Mouse (Mus musculus): ENCODE data around the gene Anks1. TPM values are rescaled to one million over a fixed set of nuclear protein-coding genes. Genes with fewer than 3 reads are reported as not detected.

The Anks1 gene
- total and polyA plus RNA-seq, 3 experiments, result 6.6 to 13.3 (median 9.6) TPM

DNA sequence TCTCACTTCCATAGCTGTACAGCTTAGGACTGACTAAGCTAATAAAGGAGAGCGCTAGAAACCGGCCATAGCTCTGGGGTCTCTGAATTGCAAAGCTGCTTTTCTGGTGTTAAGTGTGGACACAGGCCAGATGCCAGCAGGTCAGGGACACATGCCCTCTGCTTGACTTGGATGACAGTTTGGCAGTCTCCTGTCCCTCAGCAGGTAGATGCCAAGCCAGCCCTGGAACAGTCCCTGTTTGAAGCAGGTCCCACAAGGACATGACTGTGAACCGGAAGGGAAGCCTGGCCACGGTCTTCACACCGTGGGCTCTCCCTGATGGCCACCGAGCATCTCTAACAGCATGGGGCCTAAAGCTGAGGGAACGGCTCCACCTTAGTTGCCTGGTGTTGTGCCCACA, 153.6 kb downstream of the Anks1 start:
- Histone ChIP-seq H3K4me3 (ENCODE audit: low read depth, low read length) (no peak overlapping the region), H3K4me1 (ENCODE audit: insufficient read depth, low read depth, low read length) (no peaks in the 10 kb centered on the region), H3K27me3 (ENCODE audit: insufficient read depth, low read length) (peaks cover 9% of the 10 kb centered on the region; the same call in 1 of the 2 replicates), H3K36me3 (replicated peaks) (peaks cover 38% of the 10 kb centered on the region), H3K9me3 (replicated peaks) (no peaks in the 10 kb centered on the region)
- ATAC-seq (ENCODE audit: extremely low read depth, insufficient number of reproducible peaks, low FRiP score, poor library complexity, severe bottlenecking) (no peak), DNase-seq (ENCODE audit: low spot score) (no peak)
- TF ChIP-seq CTCF (IDR thresholded peaks at IDR 0.05; ENCODE audit: low read depth, low read length), result no peak
- TF ChIP-seq TAL1 (conservative IDR thresholded peaks at IDR 0.05; ENCODE audit: low read depth, low read length), result no peak
- no peak for TF ChIP-seq GATA1 (IDR thresholded peaks at IDR 0.05; ENCODE audit: borderline replicate concordance, low read length)
- TF ChIP-seq GATA2 (IDR thresholded peaks at IDR 0.05; ENCODE audit: borderline replicate concordance, low read depth, low read length), result no peak
- TF ChIP-seq POLR2AphosphoS5 (IDR thresholded peaks at IDR 0.05; ENCODE audit: insufficient replicate concordance, low read depth, low read length), result no peak

DNA sequence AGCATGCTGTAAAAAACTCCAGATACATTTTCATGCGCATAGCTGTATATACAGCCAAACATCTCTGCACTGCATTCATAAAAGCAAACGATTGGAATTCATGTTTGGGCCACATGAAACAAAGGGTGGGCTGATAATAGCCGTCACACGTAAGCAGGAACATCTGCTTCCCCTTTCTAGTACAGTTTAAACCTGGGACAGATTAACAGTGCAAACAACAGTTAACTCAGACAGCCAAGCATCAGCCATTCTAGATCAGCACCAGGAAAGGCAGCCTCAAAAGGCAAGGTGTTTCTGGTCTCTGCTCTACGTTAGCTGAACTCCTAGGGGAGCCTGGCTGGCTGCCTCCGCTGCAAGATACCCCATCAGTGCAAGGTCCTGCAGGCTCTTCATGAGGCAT, 154.1 kb downstream of the Anks1 start:
- DNase-seq (ENCODE audit: low spot score), result no peak
- Histone ChIP-seq H3K27me3 (ENCODE audit: insufficient read depth, low read length) (peaks cover 12% of the 10 kb centered on the region; the same call in 1 of the 2 replicates), H3K36me3 (replicated peaks) (peaks cover 35% of the 10 kb centered on the region), H3K9me3 (replicated peaks) (no peaks in the 10 kb centered on the region), H3K4me1 (ENCODE audit: insufficient read depth, low read depth, low read length) (no peaks in the 10 kb centered on the region), H3K4me3 (ENCODE audit: low read depth, low read length) (no peak overlapping the region)
- no peak for TF ChIP-seq GATA1 (IDR thresholded peaks at IDR 0.05; ENCODE audit: borderline replicate concordance, low read length)
- no peak for TF ChIP-seq GATA2 (IDR thresholded peaks at IDR 0.05; ENCODE audit: borderline replicate concordance, low read depth, low read length)
- no peak for TF ChIP-seq POLR2AphosphoS5 (IDR thresholded peaks at IDR 0.05; ENCODE audit: insufficient replicate concordance, low read depth, low read length)
- no peak for TF ChIP-seq TAL1 (conservative IDR thresholded peaks at IDR 0.05; ENCODE audit: low read depth, low read length)
- TF ChIP-seq CTCF (IDR thresholded peaks at IDR 0.05; ENCODE audit: low read depth, low read length), result no peak
- no peak for ATAC-seq (ENCODE audit: extremely low read depth, insufficient number of reproducible peaks, low FRiP score, poor library complexity, severe bottlenecking)

DNA sequence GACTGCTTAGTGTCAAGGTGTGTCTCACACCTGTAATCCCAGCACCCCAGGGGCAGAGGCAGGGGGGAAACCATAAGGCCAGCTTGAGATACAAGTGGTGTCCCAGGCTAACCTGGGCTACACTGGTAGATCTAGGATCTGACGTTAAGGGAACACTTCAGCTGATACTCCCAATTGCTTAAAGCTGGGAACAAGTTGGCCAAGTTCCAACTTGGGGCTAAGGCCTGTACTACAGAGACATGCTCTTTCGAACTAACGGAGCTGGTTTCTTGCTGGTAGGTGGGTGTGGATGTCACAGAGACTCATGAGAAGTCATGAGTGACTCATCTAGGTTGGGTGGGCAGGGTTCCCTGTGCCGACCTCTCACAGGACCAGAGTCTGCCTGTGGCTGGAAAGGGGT, 158.2 kb downstream of the Anks1 start:
- no peaks in the 10 kb centered on the region for H3K36me3 ChIP-seq (replicated peaks)
- ATAC-seq (ENCODE audit: extremely low read depth, insufficient number of reproducible peaks, low FRiP score, poor library complexity, severe bottlenecking), result no peak

DNA sequence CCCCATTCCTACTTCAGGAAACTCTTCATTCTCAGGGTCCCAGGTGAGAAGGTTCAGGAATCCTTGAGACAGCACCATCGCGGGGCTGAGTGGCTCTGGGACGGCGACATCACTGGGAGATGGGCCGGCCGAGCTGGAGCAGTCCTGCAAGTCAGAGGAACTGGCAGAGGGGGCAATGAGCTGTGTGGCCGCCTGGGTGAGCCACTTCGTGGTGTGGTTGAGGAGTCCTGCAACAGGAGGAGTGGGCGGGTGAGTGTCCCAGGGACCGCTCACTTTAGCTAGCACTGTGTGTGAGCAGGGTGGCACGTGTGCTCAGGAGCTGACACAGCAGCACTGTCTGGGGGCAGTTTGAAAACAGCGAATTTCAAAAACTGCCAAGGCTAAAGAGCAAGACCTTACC, 160.3 kb downstream of the Anks1 start:
- TF ChIP-seq TAL1 (conservative IDR thresholded peaks at IDR 0.05; ENCODE audit: low read depth, low read length) (no peak), GATA1 (IDR thresholded peaks at IDR 0.05; ENCODE audit: borderline replicate concordance, low read length) (no peak), GATA2 (IDR thresholded peaks at IDR 0.05; ENCODE audit: borderline replicate concordance, low read depth, low read length) (no peak), CTCF (IDR thresholded peaks at IDR 0.05; ENCODE audit: low read depth, low read length) (no peak), POLR2AphosphoS5 (IDR thresholded peaks at IDR 0.05; ENCODE audit: insufficient replicate concordance, low read depth, low read length) (no peak)
- Histone ChIP-seq H3K36me3 (replicated peaks) (no peaks in the 10 kb centered on the region), H3K4me3 (ENCODE audit: low read depth, low read length) (no peak overlapping the region), H3K4me1 (ENCODE audit: insufficient read depth, low read depth, low read length) (no peaks in the 10 kb centered on the region), H3K9me3 (replicated peaks) (no peaks in the 10 kb centered on the region), H3K27me3 (ENCODE audit: insufficient read depth, low read length) (peaks cover 31% of the 10 kb centered on the region)
- no peak for DNase-seq (ENCODE audit: low spot score)
- ATAC-seq (ENCODE audit: extremely low read depth, insufficient number of reproducible peaks, low FRiP score, poor library complexity, severe bottlenecking), result no peak

More for the DNA sequence above, 158.2 kb downstream of the Anks1 start:
- TF ChIP-seq POLR2AphosphoS5 (IDR thresholded peaks at IDR 0.05; ENCODE audit: insufficient replicate concordance, low read depth, low read length), result no peak
- TF ChIP-seq TAL1 (conservative IDR thresholded peaks at IDR 0.05; ENCODE audit: low read depth, low read length), result no peak
- TF ChIP-seq GATA1 (IDR thresholded peaks at IDR 0.05; ENCODE audit: borderline replicate concordance, low read length), result no peak
- no peak for TF ChIP-seq GATA2 (IDR thresholded peaks at IDR 0.05; ENCODE audit: borderline replicate concordance, low read depth, low read length)
- TF ChIP-seq CTCF (IDR thresholded peaks at IDR 0.05; ENCODE audit: low read depth, low read length), result no peak
- no peak for DNase-seq (ENCODE audit: low spot score)
- Histone ChIP-seq H3K27me3 (ENCODE audit: insufficient read depth, low read length) (peaks cover 26% of the 10 kb centered on the region; the same call in 1 of the 2 replicates), H3K9me3 (replicated peaks) (no peaks in the 10 kb centered on the region), H3K4me1 (ENCODE audit: insufficient read depth, low read depth, low read length) (no peaks in the 10 kb centered on the region), H3K4me3 (ENCODE audit: low read depth, low read length) (no peak overlapping the region)

DNA sequence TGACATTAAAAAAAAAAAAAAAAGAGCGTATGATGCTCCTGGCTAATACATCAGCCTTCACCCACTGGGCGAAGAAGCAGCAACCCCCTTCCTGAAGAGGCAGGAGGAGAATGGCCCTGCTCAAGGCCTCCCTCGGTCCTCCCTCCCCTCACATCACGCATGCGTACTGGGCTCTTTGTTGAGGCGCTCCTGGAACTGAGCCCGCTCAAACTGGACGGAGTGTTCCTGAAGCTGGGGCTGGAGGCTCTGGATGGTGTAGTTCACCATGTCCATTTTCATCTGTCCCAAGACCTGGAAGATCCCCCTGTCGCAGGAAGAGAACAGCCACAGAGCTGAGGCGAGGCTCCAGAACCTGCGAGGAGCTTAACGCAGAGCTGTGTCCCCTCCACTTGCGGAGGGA, 161.2 kb downstream of the Anks1 start:
- H3K4me3 ChIP-seq (ENCODE audit: low read depth, low read length), result no peak overlapping the region
- no peaks in the 10 kb centered on the region for H3K36me3 ChIP-seq (replicated peaks)
- no peak for TF ChIP-seq TAL1 (conservative IDR thresholded peaks at IDR 0.05; ENCODE audit: low read depth, low read length)
- TF ChIP-seq CTCF (IDR thresholded peaks at IDR 0.05; ENCODE audit: low read depth, low read length), result no peak
- no peak for TF ChIP-seq GATA1 (IDR thresholded peaks at IDR 0.05; ENCODE audit: borderline replicate concordance, low read length)
- no peak for TF ChIP-seq GATA2 (IDR thresholded peaks at IDR 0.05; ENCODE audit: borderline replicate concordance, low read depth, low read length)
- no peak for TF ChIP-seq POLR2AphosphoS5 (IDR thresholded peaks at IDR 0.05; ENCODE audit: insufficient replicate concordance, low read depth, low read length)
- peaks cover 35% of the 10 kb centered on the region for H3K27me3 ChIP-seq (ENCODE audit: insufficient read depth, low read length)
- H3K4me1 ChIP-seq (ENCODE audit: insufficient read depth, low read depth, low read length), result no peaks in the 10 kb centered on the region
- DNase-seq (ENCODE audit: low spot score) (no peak), ATAC-seq (ENCODE audit: extremely low read depth, insufficient number of reproducible peaks, low FRiP score, poor library complexity, severe bottlenecking) (no peak)
- no peaks in the 10 kb centered on the region for H3K9me3 ChIP-seq (replicated peaks)

DNA sequence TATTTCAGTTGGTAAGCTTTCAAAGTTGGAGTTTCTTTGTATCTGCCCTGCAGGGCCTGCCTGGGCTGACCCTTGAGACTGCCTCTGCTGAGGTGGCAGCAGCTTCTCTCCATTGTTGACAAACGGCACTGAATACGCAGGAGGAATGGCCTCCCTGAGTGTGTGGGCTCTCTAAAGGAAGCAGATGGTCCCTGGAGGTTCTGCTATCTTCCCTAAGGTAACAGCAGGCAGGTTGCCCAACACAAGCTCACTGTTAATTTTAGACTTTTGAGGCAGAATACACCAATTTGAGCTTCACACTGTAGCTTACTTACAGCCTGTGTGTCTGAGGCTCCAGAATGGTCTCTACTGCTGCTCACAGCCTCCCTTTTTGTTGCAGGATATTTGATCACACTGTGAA, 163.6 kb downstream of the Anks1 start:
- DNase-seq (ENCODE audit: low spot score) (no peak), ATAC-seq (ENCODE audit: extremely low read depth, insufficient number of reproducible peaks, low FRiP score, poor library complexity, severe bottlenecking) (no peak)
- Histone ChIP-seq H3K4me1 (ENCODE audit: insufficient read depth, low read depth, low read length) (no peaks in the 10 kb centered on the region), H3K9me3 (replicated peaks) (no peaks in the 10 kb centered on the region), H3K27me3 (ENCODE audit: insufficient read depth, low read length) (peaks cover 25% of the 10 kb centered on the region), H3K36me3 (replicated peaks) (no peaks in the 10 kb centered on the region), H3K4me3 (ENCODE audit: low read depth, low read length) (no peak overlapping the region)
- no peak for TF ChIP-seq GATA1 (IDR thresholded peaks at IDR 0.05; ENCODE audit: borderline replicate concordance, low read length)

DNA sequence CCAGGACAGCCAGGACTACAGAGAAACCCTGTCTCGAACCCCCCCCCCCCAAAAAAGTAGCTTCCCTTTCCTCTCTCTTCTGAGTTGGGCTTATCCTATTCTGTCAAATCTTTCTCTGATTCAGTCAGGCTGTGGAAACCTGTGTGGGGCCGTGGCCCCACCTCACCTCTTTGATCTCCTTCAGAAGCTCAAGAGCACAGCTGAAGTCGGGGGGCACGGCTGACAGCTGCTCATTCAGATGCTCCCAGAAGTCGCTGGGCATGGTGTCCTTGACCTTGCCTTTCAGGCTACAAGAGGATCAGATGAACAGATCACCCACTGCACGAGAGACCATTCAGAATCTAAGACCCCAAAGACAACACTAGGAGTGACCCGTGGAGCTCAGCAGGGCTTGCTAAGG, 165.4 kb downstream of the Anks1 start:
- DNase-seq (ENCODE audit: low spot score), result no peak
- no peaks in the 10 kb centered on the region for H3K9me3 ChIP-seq (replicated peaks)
- TF ChIP-seq GATA2 (IDR thresholded peaks at IDR 0.05; ENCODE audit: borderline replicate concordance, low read depth, low read length) (no peak), TAL1 (conservative IDR thresholded peaks at IDR 0.05; ENCODE audit: low read depth, low read length) (no peak), GATA1 (IDR thresholded peaks at IDR 0.05; ENCODE audit: borderline replicate concordance, low read length) (no peak), CTCF (IDR thresholded peaks at IDR 0.05; ENCODE audit: low read depth, low read length) (no peak), POLR2AphosphoS5 (IDR thresholded peaks at IDR 0.05; ENCODE audit: insufficient replicate concordance, low read depth, low read length) (no peak)
- H3K36me3 ChIP-seq (replicated peaks), result no peaks in the 10 kb centered on the region
- H3K4me3 ChIP-seq (ENCODE audit: low read depth, low read length), result no peak overlapping the region
- no peak for ATAC-seq (ENCODE audit: extremely low read depth, insufficient number of reproducible peaks, low FRiP score, poor library complexity, severe bottlenecking)
- H3K4me1 ChIP-seq (ENCODE audit: insufficient read depth, low read depth, low read length), result no peaks in the 10 kb centered on the region
- H3K27me3 ChIP-seq (ENCODE audit: insufficient read depth, low read length), result peaks cover 25% of the 10 kb centered on the region
